Mouse (Mus musculus) testis, postnatal 10 days (tissue): ENCODE results near the gene Pip5k1b.

Source experiments
- DNase-seq: peaks from one replicate; pipeline ENCODE4 v3.0.0; 2021; ENCODE audit warnings: low spot score

The Pip5k1b gene

GRCm38 (mm10) chr19:24336370-24337076, 219.1 kb downstream of the Pip5k1b start:
- peak; percentile 31 for DNase-seq

DNA sequence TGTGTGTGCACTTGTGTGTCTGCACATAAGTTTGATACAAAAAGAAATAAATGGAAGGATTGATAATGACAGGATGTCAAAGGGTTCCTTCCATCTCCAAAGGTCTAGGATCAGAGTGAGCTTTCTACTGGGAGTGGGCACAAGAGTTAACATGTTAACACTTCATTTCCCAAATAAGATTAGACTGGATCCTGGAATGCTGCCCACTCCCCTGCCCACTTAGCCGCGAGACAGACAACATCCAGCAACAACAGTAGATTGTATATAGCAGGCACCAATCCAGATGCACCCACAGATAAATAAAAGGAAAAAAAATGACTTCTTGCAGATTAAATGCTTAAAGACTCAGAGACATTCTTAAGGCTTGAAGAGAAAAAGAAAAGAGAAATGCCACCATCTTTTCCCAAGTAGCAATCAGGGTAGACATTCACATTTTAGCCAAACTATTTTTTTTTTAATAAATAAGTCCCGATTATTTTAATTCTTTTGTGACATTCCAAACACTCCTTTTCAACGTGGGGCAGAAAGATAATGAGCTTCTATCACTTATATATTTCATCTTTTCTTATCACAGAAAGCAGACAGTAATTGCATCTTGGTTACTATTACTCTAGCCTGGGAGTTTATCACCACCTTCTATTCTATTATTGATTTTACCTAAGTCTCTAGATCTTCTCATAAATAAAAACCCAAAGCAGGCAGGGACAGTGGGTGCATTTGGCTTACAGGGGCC, 219.9 kb downstream of the Pip5k1b start:
- peak; percentile 38 for DNase-seq

DNA sequence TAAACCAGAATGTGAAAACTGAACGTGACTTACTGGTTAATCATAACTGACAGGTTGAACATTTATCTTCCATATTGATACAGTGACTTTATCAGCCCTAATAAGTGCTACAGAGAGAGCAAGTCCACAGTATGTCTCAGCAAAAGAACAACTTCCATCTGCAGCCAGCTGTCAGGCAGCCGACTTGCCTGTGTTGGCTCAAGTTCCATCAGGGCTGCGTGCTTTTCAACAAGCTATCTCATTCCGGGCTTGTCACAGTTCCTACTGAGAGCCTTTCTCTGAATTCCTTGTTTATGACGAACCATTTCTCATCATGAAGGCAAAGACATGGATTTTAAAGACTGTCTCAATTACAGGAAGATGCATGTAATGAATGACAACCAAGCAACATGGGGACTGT, 222.7 kb downstream of the Pip5k1b start:
- peak; percentile 35 for DNase-seq

GRCm38 (mm10) chr19:24331274-24331673, 224.4 kb downstream of the Pip5k1b start:
- peak; percentile 17 for DNase-seq

DNA sequence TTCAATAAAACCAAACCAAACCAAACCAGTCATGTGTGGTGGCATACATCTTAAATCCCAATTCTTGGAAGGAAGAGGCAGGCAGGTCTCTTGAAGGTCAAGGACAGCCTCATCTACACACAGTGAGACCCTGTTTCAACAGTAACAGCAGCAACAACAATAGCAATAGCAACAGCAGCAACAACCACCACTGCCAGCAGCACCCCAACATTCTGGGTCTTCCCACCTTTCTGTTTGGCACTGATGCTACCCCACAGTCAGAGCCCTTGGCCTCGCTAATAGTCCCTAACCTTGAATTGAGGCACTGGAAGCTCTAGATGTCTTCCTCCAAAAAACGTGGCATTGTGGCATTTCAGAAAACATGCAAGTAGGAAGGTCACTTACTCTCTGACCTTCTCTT, 225.3 kb downstream of the Pip5k1b start:
- no peak for DNase-seq

GRCm38 (mm10) chr19:24327921-24328320, 227.8 kb downstream of the Pip5k1b start:
- DNase-seq, result no peak

GRCm38 (mm10) chr19:24326969-24327368, 228.7 kb downstream of the Pip5k1b start:
- no peak for DNase-seq

DNA sequence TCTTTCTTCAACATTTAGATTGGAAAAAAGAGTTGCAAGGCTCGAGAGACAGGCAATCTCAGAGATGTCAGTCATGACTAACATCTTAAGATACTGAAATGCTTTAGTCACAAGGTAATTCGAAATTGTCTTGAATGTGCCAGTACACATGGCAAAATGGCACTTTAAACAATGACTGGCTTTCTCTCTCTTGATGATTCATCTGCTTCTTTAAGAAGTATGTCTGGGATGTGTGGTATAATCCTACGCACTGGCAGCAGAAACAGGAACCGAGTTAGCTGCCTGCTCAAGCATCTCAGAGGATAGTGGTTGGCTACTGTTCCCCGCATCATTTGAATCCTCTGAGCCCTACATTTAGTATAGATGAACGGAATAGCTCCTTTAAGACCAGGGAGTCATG, 230.0 kb downstream of the Pip5k1b start:
- DNase-seq, result no peak

GRCm38 (mm10) chr19:24323841-24324613, 231.6 kb downstream of the Pip5k1b start:
- peak; percentile 35 for DNase-seq

GRCm38 (mm10) chr19:24321900-24322311, 233.8 kb downstream of the Pip5k1b start:
- DNase-seq, result no peak

DNA sequence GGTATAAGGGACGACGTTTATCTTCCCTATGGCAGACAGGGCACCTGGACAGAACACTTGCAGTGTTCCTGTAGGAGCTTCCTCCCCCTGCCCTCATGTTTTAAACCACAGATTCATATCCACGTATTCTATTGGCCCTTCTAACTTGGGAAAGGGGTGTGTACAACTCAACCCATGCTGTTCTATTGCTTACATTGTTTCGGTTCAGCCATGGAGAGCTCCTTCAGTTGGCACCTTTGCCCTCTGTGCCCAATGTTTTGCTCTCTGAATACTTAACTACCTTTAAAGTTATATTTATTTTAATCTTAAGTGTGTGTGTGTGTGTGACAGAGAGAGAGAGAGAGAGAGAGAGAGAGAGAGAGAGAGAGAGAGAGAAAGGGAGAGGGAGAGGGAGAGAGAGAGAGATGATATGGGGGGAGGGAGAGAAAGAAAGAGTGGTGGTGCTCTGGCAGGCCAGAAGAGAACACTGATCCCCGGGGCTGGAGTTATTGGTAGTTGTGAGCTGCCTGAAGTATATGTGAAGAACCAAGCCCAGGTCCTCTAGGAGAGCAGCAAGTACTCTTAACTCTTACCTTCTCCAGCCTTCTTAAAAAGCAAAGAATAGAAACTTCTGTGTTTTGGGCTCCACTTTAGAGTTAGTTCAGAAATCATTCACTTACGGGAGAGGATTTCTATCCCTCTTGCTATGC, 234.3 kb downstream of the Pip5k1b start:
- DNase-seq, result no peak

- no peak for DNase-seq
These were observed 237.5 kb downstream of the Pip5k1b start for GRCm38 (mm10) chr19:24318172-24318571.

DNA sequence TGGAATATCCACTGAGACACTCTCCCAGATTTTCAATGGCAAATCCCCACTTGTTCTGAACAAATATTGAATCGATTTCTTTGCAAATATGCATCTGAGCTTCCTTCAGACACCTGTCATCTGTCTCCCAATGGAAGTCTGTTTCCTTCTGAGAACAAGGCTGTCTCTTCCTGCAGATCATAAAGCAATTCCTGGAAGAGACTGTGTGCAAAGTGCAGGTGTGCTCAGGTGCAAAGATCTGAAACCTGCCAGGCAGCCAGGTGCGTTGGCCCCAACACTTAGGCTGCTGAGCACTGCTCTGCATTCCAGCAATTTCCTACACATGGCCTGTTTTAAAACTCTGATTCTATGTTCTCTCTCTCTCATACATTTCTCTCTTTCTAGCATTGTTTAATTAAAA, 237.9 kb downstream of the Pip5k1b start:
- DNase-seq, result peak; percentile 11

DNA sequence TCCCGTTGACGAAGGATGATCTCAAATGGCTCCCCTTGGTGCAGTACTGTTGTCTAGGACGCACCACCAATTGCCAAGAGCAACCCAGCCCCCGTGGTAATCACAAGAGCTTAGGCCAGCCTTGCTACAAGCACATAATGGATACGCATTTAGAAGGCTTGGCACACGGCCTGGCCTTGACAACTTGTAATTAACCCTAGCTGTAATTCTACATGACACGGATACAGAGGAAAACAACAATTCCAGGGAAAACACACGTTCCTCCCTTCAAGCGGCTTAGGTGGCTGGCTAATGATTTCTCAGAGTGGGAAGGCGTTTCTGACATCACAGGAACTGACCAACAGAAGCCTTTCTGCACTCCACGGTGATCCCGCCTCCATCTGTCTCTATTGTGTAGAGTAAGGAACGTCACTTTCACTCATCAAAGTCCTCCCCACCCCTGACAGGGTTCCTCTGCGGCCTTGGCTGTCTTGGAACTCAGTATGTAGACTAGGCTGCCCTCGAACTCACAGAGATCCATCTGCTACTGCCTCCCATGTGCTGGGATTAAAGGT, 238.6 kb downstream of the Pip5k1b start:
- DNase-seq, result peak; percentile 47

DNA sequence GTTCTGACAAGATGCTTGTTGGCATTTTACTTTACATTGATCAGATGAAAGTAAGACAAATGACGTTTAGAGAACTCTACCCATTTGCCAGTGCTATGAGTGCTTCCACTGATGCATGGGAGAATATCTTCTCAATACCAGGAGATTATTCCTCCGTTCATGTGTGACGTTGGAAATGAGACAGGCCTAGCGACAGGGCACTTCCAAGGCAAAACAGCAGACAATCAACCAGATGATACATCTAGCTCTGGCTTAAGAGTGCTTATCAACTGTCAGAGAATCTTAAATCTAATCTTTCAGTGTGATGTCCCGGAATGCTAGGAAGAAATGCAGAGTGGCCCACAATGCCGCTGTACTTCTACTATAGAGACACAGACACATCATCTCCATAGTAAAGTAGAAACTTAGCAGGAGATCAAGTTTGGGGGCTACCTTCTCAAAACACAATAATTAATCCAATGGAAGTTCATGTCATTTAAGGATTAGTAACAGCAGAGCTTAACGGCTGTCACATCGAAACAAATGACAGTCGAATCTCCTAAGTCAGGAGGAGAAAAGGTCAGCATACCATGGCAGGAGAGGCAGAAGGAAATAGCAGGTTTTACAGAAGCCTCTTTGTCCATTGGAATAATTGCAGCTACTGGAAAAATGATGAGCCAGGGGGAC, 239.5 kb downstream of the Pip5k1b start:
- DNase-seq, result peak; percentile 2

DNA sequence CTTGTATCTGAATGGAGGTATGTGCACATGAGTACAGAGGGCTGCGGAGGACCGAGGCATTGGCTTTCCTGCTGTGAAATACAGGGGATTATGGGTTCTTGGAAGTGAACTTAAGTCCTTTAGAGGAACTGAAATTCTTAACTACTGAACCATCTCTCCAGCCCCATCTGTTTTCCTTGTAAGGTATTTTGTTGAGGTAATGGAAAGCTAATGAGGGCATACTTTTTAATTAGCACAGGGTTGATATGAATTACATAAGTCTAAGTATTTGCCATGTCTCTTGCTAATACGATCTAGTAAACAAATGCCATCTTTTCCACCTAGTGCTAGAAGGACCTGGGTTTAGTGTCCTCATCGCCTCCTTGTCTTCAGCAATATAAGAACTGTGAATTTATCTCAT, 240.4 kb downstream of the Pip5k1b start:
- no peak for DNase-seq

GRCm38 (mm10) chr19:24314676-24315075, 241.0 kb downstream of the Pip5k1b start:
- peak; percentile 40 for DNase-seq

DNA sequence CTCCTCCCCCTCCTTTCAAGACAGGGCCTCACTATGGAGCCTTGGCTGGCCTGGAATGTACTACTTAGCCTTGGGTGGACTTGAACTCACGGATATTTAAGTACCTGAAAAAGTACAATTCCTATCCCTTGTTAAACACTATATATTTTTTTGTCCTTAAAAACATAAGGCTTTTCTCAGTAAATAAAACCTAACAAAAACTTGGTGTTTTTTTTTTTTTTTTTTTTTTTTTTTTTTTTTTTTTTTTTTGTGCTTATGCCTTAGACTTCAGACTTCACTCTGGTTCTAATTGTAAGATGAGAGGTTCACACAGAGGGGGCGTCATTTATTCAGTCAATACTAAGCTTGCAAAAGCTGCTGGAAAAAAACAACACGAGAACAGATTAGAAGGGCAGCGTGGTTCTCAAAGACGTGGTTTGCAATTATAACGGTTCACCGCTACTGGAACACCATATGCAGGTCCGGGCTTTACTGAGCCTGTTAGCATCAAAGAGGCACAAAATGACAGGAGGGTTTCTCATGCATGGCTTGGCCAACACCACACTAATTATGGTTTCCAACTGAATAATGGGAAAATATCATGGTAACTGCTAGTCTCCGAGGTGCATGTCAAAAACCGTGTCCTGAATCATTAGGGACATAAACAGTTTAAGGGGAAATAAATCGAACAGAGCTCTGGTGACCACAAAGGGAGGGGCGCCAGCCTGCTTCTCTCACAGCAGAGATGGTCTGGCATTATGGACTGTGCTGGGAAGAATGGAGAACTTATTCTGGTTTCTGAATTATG, 242.9 kb downstream of the Pip5k1b start:
- DNase-seq, result peak; percentile 13

DNA sequence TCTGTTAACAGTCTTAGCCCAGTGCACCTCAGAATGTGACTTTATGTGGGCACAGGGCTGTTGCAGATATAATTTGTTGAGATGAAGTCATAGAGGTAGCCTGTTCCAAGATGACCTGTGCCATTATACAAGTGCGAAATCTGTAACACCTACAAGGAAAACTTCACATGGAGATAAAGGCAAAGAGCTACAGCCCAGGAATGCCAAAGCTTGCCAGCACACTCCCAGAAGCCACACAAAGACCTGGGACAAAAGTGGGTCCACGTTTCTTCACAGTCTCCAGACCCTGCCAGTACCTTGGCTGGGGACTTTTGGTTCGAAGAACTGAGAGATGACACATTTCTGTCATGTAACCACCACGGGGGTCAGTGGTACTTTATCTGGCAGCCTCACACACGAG, 243.6 kb downstream of the Pip5k1b start:
- DNase-seq, result peak; percentile 12

GRCm38 (mm10) chr19:24308305-24308705, 247.4 kb downstream of the Pip5k1b start:
- no peak for DNase-seq
